Mouse (Mus musculus): Measurements from ENCODE around the gene Nup133.

GRCm38 (mm10) chr8:123948942-123949685 lies at the start of gene Nup133:
- TF ChIP-seq CTCF (conservative IDR thresholded peaks at IDR 0.05; ENCODE audit: insufficient read depth, insufficient read length, low read depth, low read length) (no peak), POLR2A (IDR thresholded peaks at IDR 0.05; ENCODE audit: low read depth, low read length) (no peak)
